Mouse (Mus musculus) heart, adult 2 months (tissue): ENCODE data around the gene Hoga1.

Experiments used
- CTCF ChIP-seq: fragments of 200-600 bp; IDR thresholded peaks from 2 replicates; pipeline ENCODE4 v1.8.1; 2022; ENCODE audit warnings: antibody characterized with exemption, mild to moderate bottlenecking, moderate library complexity
- EP300 ChIP-seq: fragments of 200-500 bp; IDR thresholded peaks from 2 replicates; pipeline ENCODE4 v1.6.1; 2011; ENCODE audit warnings: low read depth, low read length, control low read depth; ENCODE audit not compliant: insufficient read depth

DNA sequence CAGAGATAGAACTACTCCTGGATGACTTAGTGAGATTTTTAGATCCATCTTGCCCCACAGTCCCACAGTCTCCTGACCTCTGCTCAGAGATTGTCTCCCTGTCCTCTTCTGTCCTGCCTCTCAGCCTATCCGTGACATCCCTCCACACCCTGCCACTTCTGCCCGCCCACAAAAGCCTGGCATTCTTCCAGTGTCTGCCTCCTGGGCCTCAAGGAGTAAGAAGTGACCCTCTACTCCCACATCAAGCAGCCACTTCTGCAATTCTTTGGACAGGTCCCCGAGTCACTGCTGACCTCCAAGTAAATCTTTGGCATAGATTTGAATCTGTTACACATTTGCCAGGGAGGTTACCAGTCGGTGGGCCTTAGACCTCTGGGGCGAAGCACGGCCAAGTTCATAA is 8.8 kb downstream of the Hoga1 start:
- TF ChIP-seq CTCF = no peak
- TF ChIP-seq EP300 = no peak
